Mouse (Mus musculus) hindbrain, embryonic 10.5 days (tissue): ENCODE results near the gene Ivd. TPM values are rescaled to one million over a fixed set of nuclear protein-coding genes. Genes with fewer than 3 reads are reported as not detected.

ENCODE experiments used
- DNase-seq: peaks from one replicate; pipeline ENCODE4 v3.0.0-alpha.2; 2017; ENCODE audit warnings: low spot score
- H3K27ac ChIP-seq: fragments of 300-500 bp; sonication (generic); 2 replicates; pipeline ENCODE4 v1.5.1; 2016; ENCODE audit warnings: mild to moderate bottlenecking, moderate library complexity
- H3K27me3 ChIP-seq: fragments of 300-500 bp; sonication (generic); 2 replicates; pipeline ENCODE4 v1.6.1; 2016; ENCODE audit warnings: mild to moderate bottlenecking; ENCODE audit not compliant: poor library complexity, insufficient read depth, severe bottlenecking
- H3K36me3 ChIP-seq: fragments of 300-500 bp; sonication (generic); 2 replicates; pipeline ENCODE4 v1.6.1; 2016; ENCODE audit warnings: mild to moderate bottlenecking, moderate library complexity
- H3K4me1 ChIP-seq: fragments of 300-500 bp; sonication (generic); replicated peaks from 2 replicates; pipeline ENCODE4 v1.6.1; 2016; ENCODE audit warnings: mild to moderate bottlenecking
- H3K4me3 ChIP-seq: fragments of 300-500 bp; sonication (generic); 2 replicates; pipeline ENCODE4 v1.5.1; 2016; ENCODE audit warnings: mild to moderate bottlenecking, moderate library complexity
- H3K9me3 ChIP-seq: fragments of 300-500 bp; sonication (generic); 2 replicates; pipeline ENCODE4 v1.6.1; 2016; ENCODE audit warnings: mild to moderate bottlenecking, moderate library complexity
- WGBS: fragments of 180-500 bp; shearing (Covaris S2); methylation state at CpG from one replicate; pipeline ENCODE4 v1.1.7; 2016; 5-methylcytosine and 5-hydroxymethylcytosine counted together
- polyA plus RNA-seq: library from polyadenylated mRNA; unstranded; fragments of >200 nt; fragmentation: Nextera tagmentation; extraction: Ambion mirVana; gene quantifications from 2 replicates; pipeline ENCODE4 v1.2.1, GENCODE M21; 2016

Ivd gene
- polyA plus RNA-seq, 1 experiment from 2014 or later, result 59.4 TPM

DNA sequence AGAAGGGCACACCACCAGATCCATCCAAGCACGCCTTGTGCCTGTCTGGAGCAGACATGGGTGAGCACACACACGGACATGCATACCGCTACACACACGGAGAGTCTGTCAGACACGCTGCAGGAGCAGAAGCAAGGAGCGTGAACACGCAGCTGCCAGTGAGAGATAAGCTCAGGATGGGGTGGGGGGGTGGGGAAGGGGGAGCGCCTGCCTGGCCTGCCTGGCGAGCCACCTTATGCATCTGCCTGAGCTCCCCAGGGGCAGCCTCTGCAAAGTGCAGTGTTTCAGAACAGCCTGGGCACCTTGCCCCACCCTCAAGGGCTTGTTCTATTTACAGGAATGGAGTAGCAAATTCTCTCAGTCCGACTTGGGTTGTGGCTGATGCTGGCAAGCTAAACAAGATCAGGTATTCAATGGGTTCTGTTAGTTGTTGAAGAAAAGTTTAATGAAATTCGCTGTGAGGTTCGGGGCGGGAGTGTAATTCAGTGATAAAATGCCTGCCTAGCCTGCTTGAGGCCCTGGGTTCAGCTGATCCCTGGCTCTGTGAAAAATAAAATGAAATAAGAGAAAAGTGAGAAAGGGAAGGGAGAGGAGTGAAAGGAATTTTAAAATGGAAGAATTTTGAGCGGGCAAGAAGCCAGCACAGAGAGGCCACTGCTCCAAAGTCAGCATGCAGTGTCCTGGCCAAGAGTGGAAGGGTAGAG lies 26.2 kb downstream of the Ivd start:
- WGBS, result 30% methylated on average over 14 of the region's 14 CpGs
- Histone ChIP-seq H3K27me3 (peaks cover 71% of the 10 kb centered on the region), H3K36me3 (no peaks in the 10 kb centered on the region), H3K4me3 (no peak overlapping the region), H3K27ac (peak overlapping the region; percentile 53; the same call in 1 of the 2 replicates), H3K4me1 (peaks cover 11% of the 10 kb centered on the region), H3K9me3 (no peaks in the 10 kb centered on the region)
- no peak for DNase-seq

DNA sequence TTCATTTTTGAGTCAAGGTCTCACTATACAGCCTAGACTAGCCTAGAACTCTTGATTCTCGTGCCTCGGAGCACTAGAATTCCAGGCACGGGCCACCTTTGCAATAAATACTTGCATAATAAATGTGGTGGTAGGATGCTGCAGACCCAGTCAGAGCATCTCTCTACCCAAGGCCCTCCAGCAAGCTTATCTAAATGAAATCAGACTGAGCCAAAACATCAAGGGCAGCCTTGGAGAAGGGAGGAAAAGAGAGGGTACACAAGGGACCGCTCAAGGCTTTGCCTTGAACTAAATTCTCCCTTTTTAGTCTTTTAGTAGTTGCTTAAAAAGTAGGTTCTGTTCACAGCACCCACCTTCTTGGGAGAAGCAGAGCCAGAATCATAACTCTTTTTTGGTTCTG lies 29.4 kb downstream of the Ivd start:
- no peak overlapping the region for H3K4me3 ChIP-seq
- H3K36me3 ChIP-seq, result no peaks in the 10 kb centered on the region
- no peaks in the 10 kb centered on the region for H3K9me3 ChIP-seq
- peaks cover 10% of the 10 kb centered on the region for H3K4me1 ChIP-seq
- H3K27me3 ChIP-seq, result peaks cover 77% of the 10 kb centered on the region
- 86% methylated on average over 4 of the region's 4 CpGs for WGBS
- no peak for DNase-seq
- no peak overlapping the region for H3K27ac ChIP-seq

DNA sequence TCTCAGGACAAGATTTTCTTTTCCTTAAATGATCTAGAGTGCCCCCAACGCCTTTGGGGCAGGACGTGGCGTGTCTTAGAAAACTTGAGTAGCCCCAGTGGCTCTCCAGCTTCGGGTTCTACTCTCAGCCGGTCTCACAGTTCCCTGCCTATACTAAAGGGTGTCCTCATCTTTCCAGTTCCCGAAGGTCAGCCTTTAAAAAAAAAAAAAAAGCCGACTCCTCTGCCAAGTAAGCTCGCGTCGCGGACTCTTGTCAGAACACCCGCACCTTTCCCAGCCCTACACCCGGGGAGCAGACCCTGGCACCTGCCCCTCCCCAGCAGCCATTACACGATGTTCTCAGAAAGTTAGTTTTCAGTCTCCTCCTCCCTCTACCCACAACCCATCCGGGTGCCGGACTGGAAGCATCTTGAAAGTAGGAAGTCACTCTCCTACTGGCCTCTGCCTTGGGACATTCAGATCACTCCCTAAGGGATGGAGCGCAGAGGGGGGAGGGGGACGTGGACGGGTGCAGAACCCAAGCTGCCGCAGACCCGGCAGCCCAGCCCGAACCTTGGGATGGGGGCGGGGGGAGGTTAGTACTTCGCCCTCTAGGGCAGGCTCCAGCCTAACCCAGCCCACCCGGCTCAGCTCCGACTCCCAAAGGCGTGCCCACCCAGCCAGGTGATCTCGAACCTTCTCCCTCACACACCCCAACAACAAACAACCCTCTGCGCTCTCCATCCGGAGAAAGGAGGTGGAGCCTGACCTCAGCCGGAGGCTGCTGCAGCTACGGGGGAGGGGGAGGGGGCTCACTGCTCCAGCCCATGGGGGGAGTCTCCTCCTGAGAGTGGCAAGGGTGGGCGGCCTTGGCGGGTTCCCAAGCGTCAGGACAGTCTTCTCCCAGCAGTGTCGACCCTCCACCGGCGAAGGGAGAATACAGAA lies 34.5 kb downstream of the Ivd start:
- under 1% methylated on average over 38 of the region's 38 CpGs for WGBS
- Histone ChIP-seq H3K4me3 (peak overlapping the region; percentile 57), H3K9me3 (no peaks in the 10 kb centered on the region), H3K27me3 (peaks cover 92% of the 10 kb centered on the region), H3K27ac (peak overlapping the region; percentile 45), H3K4me1 (peaks cover 51% of the 10 kb centered on the region), H3K36me3 (no peaks in the 10 kb centered on the region)
- peak; percentile 58 for DNase-seq

DNA sequence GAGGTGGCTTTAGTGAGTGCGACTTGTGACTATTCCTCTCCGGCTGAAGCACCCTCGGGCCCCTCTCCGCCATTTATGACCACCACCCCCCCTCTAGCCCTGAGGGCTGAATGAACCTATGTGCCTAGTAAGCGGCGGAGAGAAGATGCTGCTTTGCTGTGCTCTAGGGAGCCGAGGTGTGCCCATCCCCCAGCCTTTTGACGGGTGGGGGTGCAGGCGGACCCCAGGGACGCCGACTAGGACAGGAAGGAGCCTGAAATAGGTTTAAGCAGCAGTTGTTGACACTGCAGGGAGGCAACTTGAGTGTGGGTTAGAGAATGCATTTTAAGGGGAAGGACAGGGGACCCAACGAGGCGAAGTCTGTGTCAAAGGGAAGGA lies 35.1 kb downstream of the Ivd start:
- Histone ChIP-seq H3K4me1 (peaks cover 55% of the 10 kb centered on the region), H3K27ac (peak overlapping the region; percentile 45; the same call in 1 of the 2 replicates)
- WGBS, result under 1% methylated on average over 13 of the region's 13 CpGs

DNA sequence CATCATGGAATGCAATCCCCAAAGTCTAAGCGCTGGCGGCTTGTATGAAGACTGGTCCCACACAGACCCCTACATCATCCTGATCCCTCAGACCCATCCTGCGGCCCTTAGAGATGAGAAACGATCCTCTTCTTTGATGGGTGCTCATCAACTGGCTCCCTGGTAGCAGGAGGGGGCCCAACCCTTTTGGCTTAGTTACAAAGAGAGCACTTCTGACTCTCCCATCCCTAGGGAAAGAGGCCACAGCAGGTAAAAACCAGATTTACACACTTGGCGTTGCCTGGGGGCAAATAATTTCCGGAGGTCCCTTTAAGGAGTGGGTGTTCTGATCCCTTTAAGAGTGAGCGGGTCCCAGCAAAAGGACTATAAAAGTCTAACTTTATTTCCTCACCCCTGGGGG lies 35.6 kb downstream of the Ivd start:
- Histone ChIP-seq H3K9me3 (no peaks in the 10 kb centered on the region), H3K27me3 (peaks cover 85% of the 10 kb centered on the region), H3K4me3 (peak overlapping the region; percentile 57), H3K36me3 (no peaks in the 10 kb centered on the region), H3K4me1 (peaks cover 58% of the 10 kb centered on the region), H3K27ac (no peak overlapping the region)
- 1% methylated on average over 7 of the region's 7 CpGs for WGBS
- DNase-seq, result peak; percentile 21

More for the DNA sequence above, 35.1 kb downstream of the Ivd start:
- peaks cover 89% of the 10 kb centered on the region for H3K27me3 ChIP-seq
- peak; percentile 24 for DNase-seq
- no peaks in the 10 kb centered on the region for H3K36me3 ChIP-seq
- no peaks in the 10 kb centered on the region for H3K9me3 ChIP-seq
- H3K4me3 ChIP-seq, result peak overlapping the region; percentile 57

DNA sequence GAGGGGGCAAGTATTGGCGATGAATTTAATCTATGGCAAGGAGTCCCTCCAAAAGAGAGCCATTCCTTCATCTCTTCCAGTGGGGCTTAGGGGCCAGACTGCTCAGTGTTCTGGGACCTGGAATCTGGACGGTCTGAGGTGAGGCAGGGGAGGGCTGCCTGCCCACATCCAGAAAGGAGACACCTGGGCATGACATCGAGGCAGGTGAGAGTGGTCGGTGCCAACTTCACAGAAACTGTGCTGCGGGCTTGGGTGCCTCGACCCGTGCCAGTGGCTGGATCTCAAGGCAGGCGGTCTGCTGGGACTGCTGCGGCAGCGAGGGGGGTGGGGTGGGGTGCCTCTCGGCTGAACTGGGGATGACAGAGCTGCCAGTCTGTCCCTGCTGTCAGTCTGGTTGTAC lies 36.1 kb downstream of the Ivd start:
- Histone ChIP-seq H3K9me3 (no peaks in the 10 kb centered on the region), H3K4me1 (peaks cover 62% of the 10 kb centered on the region), H3K4me3 (peak overlapping the region; percentile 25), H3K27ac (no peak overlapping the region), H3K36me3 (no peaks in the 10 kb centered on the region), H3K27me3 (peaks cover 83% of the 10 kb centered on the region)
- WGBS, result under 1% methylated on average over 11 of the region's 11 CpGs
- no peak for DNase-seq

DNA sequence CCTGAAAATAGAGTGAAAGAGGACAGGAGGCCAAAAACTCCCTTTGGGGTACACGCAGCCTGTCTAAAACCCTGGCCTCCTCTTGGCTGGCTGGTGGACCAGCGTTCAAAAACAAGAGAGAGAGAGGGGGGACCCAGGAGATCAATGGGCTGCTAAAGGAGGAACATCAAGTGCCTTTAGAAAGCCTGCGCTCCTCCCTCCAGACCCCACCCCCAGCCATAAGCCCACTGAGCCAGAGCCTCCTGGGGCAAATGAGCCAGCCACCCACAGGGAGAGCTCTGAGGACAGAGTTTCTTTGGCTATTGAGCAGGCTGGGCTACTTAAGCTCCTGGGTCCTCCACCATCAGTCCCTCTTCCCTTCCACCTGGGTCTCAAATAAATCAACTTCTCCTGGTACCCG lies 37.0 kb downstream of the Ivd start:
- Histone ChIP-seq H3K4me1 (peaks cover 72% of the 10 kb centered on the region), H3K9me3 (no peaks in the 10 kb centered on the region), H3K27ac (no peak overlapping the region), H3K4me3 (no peak overlapping the region), H3K36me3 (no peaks in the 10 kb centered on the region), H3K27me3 (peaks cover 83% of the 10 kb centered on the region)
- 0% methylated on average over 4 of the region's 4 CpGs for WGBS
- no peak for DNase-seq

DNA sequence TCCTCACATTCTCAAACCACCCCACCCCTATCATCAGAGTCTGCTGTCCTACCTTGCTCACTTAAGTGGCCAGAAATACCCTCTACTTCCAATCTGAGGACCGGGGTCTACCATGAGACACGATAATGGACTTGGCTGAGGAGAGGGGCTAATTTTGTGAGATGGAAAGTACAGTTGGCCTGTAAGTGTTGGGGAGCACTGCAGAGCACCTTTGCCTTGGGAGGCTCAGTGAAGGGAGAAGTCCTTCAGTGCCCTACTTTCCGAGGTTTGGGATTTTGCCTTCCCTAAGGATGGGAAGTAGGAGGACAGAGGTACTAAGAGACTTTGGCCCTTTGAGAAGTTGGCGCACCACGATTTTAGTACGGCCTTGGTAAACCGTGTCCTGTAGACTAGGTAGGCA lies 37.6 kb downstream of the Ivd start:
- no peaks in the 10 kb centered on the region for H3K36me3 ChIP-seq
- H3K27me3 ChIP-seq, result peaks cover 83% of the 10 kb centered on the region
- peaks cover 77% of the 10 kb centered on the region for H3K4me1 ChIP-seq
- no peaks in the 10 kb centered on the region for H3K9me3 ChIP-seq
- peak; percentile 15 for DNase-seq
- WGBS, result 11% methylated on average over 7 of the region's 7 CpGs
- no peak overlapping the region for H3K27ac ChIP-seq
- H3K4me3 ChIP-seq, result peak overlapping the region; percentile 96; the same call in 1 of the 2 replicates

DNA sequence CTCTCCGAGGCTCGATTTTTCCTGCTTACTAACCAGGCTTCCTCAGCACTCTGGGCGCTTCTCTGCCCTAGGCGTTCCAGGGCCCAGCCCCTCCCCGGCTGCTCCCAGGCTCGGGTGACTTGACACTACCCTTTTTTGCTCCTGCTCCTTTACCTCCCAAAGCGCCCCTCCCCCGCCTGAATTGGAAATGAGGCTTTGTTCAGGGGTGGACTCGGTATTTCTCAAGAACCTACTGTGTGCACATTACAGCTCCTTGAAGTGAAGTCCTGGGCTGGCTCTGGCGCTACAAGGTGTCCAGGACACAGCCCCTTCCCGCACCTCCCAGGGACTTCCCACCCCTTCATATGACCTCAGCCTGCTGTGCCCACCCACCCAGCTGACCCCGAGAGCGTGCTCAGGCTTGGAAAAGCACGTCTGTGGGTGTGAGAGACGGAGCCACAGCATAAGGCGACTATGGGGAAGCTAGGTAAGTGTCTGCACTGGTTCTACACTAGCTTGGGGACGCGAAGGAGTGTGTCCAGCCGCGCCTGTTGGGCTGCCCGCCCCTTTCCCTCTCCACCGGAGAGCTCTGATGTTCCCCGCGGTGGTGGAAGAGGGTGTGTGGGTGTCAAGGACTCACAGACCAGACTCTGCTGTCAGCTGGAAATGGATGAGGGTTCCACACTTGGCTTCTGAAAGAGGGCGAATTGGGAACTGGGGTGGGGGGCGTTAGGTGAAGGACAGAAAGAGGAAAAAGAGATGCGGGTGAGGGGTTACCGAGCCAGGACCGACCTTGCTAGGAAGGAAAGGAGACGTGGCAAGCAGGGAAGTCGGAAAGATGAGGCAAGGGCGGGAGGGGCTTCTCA lies 38.4 kb downstream of the Ivd start, which contains the start of gene Bahd1:
TSS of gene Bahd1 (plus strand) at position 397 of the 845 bp plus-strand sequence.
- peak; percentile 65 for DNase-seq
- Histone ChIP-seq H3K9me3 (no peaks in the 10 kb centered on the region), H3K36me3 (no peaks in the 10 kb centered on the region), H3K4me1 (peaks cover 86% of the 10 kb centered on the region), H3K27ac (peak within 1 kb of the TSS; percentile 89), H3K4me3 (peak within 1 kb of the TSS; percentile 96), H3K27me3 (peaks cover 76% of the 10 kb centered on the region)
- under 1% methylated on average over 32 of the region's 32 CpGs for WGBS

DNA sequence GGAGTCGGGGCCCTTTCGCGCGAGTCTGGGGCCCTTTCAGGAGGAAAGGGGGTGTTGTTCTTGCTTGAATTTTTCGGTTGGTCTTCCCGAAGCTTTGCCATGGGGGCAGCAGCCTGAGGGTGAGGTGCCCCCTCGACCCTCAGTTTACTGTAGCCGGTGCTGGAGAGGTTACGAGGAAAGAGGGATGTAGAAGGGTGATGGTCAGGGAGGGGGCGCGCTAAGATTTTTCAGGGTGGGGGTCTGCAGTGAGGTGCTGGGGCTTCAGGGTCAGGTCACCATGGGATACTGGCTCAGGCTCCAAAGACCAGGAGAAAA lies 39.0 kb downstream of the Ivd start:
- WGBS, result 0% methylated on average over 11 of the region's 11 CpGs
- H3K27ac ChIP-seq, result peak overlapping the region; percentile 89
- no peaks in the 10 kb centered on the region for H3K9me3 ChIP-seq
- H3K27me3 ChIP-seq, result peaks cover 70% of the 10 kb centered on the region
- peaks cover 91% of the 10 kb centered on the region for H3K4me1 ChIP-seq
- peak overlapping the region; percentile 96 for H3K4me3 ChIP-seq
- no peaks in the 10 kb centered on the region for H3K36me3 ChIP-seq
- DNase-seq, result no peak

DNA sequence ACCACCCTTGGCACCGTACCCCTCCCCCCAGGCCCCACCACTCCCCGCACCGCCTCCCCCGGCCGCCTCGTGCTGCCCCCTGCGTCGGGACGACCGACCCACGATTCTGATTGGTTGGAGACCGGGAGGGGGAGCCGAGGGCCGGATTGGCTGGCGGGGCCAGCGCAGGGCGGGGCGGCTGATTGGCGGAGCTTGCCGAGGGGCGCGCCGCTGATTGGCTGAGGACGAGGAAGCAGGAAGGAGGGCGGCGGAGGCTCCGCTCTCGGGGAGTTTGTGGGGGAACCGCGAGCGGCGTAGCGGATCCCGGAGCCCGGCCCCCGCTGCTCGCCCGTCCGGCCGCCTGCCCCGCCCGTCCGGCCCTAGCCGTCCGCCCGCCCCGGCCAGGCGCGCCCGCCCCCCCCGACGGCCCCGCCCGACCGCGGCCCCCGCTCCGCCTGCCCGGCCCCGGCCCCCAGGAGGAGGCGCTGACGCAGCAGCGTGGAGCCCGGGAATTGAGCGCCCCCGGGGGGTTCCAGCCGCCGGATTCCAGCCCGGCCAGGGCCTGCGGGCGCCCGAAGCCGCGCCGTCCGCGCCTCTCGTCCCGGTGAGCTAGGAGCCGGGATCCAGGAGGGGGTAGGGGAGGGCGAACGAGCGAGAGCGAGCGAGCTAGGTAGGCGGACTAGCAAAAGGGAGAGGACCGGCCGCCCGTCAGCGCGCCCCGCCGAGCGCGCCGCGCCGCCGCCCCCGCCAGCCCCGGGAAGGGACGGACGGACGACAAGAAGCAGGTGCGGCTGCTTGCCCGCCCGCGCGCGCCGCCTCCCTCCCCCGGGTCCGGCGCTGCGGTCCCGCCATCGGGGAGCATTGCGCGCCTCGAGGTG lies 39.6 kb downstream of the Ivd start:
- H3K4me3 ChIP-seq, result peak overlapping the region; percentile 96
- under 1% methylated on average over 100 of the region's 120 CpGs for WGBS
- H3K4me1 ChIP-seq, result peaks cover 91% of the 10 kb centered on the region
- peak overlapping the region; percentile 89 for H3K27ac ChIP-seq
- peak; percentile 97 for DNase-seq
- H3K27me3 ChIP-seq, result peaks cover 64% of the 10 kb centered on the region
- no peaks in the 10 kb centered on the region for H3K9me3 ChIP-seq
- H3K36me3 ChIP-seq, result no peaks in the 10 kb centered on the region
